Mouse (Mus musculus) CD4-positive, CD25-positive, alpha-beta regulatory T cell, adult 4 months (primary cell): ENCODE results near the gene Sppl3. TPM values are rescaled to one million over a fixed set of nuclear protein-coding genes. Genes with fewer than 3 reads are reported as not detected.
A peak's percentile ranks its signal among the peaks of the same experiment; 100 is the strongest.

Experiments
- ATAC-seq: one replicate; pipeline ENCODE4 v1.8.0; 2017
- polyA plus RNA-seq, 2 experiments: library from polyadenylated mRNA; unstranded; fragments of 100-300 nt; shearing (Covaris generic); gene quantifications; one replicate each; pipeline ENCODE4 v1.2.1; 2017

Gene Sppl3
- polyA plus RNA-seq, 2 experiments from 2014 or later, result 10.2 to 14.2 TPM

GRCm38 (mm10) chr5:115000503-115000902 is 10.4 kb upstream of the Sppl3 start:
- no peak for ATAC-seq

DNA sequence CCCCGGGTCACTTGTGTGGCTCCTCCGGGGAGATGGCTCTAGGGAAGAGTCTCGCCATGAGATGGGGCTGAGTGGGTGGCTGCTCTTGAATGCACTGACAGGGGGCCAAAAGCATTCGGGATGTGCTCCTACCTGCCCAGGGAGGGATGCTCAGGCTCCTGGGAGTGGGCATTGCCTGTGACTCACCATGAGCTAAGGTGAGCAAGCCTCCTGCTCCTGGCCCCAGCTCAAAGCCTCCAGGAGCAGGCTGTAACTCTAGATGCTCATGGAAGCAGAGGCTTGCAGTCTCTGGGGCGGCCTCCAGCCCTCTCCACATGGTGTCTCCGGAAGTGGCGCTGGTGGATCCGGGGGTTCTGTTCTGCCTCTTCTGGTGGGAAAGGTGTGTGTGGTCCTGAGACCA is 9.5 kb upstream of the Sppl3 start:
- ATAC-seq, result no peak

DNA sequence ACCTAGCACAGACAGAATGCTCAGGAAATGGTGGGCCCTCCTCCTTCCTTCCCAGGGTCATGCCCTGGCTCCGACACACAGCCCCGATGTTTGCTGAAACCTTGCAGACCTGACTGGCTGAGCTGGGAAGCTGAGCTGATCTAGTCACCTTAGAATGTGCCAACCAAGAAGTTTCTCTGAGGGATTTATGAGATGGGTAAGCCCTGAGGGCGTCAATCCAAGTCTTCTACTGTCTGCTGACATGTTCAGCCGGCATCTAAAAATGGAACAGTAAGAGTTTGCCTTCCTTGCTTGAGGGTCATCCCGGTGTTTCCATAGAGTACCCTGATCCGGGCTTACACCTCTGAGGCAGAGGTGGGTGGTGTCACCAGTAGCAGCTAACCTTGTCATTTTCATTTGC is 8.2 kb upstream of the Sppl3 start:
- ATAC-seq, result no peak

DNA sequence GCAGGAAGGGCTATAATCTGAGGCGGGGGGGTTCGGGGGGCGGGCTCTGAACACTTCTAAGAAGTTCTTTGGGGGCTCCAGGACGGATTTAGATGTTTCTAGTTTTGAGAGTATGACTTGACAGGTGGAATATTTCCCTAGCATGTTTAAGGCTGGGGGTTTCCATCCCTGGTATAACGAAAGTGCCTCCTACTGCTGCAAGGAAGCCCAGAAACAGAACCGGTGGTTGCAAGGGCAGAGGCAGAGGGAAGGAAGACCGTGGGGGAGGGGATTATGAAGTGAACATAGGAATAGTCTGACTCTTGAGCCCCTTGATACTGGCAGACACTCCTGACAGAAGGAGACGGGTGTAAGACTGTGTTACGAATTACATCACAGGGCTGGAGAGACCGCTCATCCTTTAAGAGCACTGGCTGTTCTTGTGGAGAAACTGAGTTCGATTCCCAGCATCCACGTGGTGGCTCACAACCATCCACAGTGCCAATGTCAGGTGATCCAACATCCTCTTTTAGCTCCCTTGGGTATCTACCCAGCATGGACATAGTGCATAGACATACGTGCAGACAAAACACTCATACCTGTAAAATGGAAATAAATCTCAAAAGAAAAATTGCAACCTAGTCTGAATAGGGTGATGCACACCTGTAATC is 7.6 kb upstream of the Sppl3 start:
- no peak for ATAC-seq

DNA sequence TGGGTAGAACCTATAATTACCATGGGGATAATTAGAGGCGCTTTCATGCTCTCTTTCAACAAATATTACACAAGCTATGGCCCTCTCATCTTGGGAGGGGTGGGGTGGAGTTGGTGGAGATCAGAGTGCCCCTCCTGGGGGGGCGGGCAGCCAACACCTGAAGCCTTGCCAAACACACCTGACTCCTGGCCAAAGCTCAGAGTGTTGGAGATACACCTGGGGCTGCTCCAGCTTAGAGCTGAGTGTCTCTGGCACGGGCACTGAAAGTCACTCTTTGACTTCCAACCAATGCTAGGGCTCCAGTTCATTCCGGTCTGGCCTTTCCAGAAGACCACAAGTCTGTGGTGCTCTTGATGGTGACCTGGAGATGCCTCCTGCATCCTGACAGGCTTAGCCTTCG is 3.2 kb upstream of the Sppl3 start:
- ATAC-seq, result no peak

DNA sequence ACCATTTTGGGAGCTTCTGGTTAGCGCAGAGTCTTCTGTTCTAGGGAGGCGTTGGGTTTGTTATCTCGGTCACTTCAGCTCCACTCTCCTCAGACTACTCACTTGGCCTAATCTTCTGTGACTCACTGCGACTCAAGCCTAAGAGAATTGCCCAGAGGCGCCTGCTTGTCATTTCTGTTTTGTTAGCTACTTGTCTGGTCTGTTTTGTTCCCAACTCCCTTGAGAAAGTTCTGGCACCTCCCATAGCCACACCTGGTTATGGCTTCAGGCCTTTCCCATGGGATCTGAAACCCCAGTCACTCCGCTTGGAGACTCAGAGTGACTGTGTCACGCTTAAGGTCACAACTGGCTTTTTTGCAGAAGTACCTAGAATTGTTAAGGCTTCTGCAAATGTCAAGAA is 2.6 kb upstream of the Sppl3 start:
- ATAC-seq, result no peak

DNA sequence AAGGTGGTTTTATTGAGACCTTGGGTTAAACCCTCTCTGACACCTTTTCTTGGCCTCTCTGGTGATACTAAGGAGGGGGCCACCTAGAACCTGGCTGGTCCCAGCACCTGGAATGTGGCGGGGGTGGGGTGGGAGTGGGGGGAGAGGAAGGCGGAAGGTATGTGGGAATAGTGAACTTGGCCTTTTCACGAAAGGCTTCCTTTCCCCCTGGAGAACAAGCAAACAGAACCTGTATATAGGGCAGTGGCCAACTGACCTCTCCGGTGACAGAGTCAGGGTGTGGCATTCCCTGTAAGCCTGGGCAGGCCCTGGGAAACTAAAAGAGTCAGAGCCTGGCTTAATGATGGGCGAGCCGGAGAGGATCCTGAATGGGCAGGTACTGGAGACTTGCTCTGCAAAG is 1.8 kb upstream of the Sppl3 start:
- ATAC-seq, result no peak

- no peak for ATAC-seq
These were observed 976 bp upstream of the Sppl3 start for GRCm38 (mm10) chr5:115009961-115010360.

DNA sequence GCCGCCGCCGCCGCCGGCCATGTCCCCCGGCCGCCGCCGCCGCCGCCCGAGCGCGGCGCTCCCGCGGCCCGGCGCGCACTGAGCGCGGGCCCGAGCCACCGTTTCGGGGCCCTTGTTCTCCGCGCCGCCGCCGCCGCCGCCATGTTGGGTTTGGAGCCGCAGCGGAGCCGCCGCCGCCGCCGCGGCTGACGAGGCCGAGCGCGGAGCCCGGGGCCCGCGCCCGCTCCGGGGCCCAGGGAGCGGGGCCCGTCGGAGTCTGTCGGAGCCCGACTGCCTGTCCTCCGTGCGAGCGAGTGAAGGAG is 231 bp downstream of the Sppl3 start:
- ATAC-seq, result peak; percentile 55

DNA sequence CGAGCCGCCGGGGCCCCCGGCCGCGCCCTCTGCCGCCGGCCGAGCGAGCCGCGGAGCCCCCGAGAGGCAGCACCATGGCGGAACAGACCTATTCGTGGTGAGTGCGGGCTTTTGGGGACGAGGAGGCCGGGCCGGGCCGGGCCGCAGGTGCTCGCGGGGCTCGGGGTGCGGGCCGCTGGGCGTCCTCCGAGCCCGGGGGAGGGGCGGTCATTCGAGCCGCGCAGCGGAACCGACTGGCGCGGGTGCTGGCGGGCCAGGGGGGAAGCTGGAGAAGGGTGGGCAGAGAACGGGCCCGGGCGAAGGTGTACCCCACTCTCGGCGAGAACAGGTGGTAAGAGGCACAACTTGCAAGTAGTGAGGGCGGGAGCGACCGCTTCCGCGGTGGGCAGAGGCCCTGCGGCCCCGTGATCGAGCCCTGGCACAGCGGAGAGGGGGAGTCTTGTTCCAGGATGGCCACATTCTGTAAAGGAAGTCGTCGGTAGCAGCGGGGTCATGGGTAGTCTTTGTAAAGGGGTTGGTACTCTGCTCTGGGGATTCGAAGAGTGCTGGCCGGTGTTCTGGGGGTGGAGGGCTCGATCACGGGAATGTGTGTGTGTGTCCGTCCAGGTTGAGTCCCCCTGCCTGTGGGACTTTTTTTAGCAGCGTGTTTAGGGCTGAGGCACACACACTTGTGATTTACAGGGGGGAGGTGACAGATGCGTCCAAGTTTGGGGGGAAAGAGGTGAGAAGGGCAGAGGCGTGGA is 753 bp downstream of the Sppl3 start:
- peak; percentile 38 for ATAC-seq

- ATAC-seq, result no peak
These were observed 2.5 kb downstream of the Sppl3 start for GRCm38 (mm10) chr5:115013436-115013835.

GRCm38 (mm10) chr5:115014570-115014969 is 3.6 kb downstream of the Sppl3 start:
- no peak for ATAC-seq

GRCm38 (mm10) chr5:115015121-115015520 is 4.2 kb downstream of the Sppl3 start:
- ATAC-seq, result no peak

GRCm38 (mm10) chr5:115018270-115018669 is 7.3 kb downstream of the Sppl3 start:
- ATAC-seq, result no peak

DNA sequence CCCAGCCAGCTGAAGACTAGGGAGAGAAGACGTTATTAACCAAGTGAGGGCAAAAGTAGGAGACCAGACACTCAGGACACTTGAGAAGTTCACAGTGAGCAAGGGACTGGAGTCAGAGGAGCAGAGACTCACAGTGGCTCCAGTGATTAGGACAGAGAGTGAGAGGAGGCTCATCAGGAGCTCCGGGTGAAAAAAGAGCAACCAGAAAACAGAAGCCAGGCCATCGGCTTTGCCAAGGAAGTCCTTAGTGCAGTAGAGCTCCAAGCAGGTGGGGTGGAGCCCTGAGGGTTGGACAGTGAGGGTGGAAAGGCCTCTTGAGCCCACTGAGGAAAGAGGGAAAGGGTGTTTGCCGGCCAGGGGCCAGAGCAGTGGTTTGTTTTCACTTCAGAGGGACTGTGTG is 7.9 kb downstream of the Sppl3 start:
- no peak for ATAC-seq

GRCm38 (mm10) chr5:115022021-115022420 is 11.1 kb downstream of the Sppl3 start:
- ATAC-seq, result no peak

DNA sequence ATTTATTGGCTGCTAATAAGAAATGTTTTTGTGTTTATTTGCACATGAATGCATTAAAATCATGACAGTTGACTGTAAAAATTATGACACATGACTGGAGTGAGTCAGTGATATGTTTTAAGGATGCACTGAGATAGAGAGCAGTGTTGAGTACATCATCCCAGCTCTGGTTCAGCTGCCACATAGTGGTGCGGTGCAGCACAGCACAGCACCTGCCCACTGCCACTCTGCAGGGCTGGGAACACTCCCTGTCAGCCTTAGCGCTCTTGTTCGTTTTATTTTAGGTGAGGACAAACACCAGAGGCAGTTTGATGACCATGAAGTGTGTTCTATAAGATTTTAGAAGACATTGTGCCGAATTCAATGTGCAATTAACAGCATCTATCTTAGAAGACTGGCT is 15.2 kb downstream of the Sppl3 start:
- no peak for ATAC-seq

DNA sequence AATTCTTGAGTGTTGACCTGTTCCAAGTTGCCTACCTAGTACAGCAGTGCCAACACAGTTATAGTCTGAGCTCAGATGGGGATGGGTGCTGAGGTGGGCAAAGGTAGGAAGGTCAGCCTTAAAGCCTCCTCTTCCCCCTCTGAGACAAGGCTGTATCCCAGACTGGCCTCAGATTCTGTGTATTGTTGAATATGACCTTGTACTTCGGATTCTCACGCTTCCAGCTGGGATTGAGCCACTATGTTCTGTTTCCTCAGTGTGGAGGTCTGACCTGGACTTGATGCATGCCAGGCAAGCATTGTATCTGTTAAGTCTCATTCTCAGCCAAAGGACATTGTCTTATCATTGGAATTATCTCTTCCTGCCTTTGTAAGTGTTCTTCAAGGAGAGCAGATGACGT is 16.2 kb downstream of the Sppl3 start:
- ATAC-seq, result no peak

DNA sequence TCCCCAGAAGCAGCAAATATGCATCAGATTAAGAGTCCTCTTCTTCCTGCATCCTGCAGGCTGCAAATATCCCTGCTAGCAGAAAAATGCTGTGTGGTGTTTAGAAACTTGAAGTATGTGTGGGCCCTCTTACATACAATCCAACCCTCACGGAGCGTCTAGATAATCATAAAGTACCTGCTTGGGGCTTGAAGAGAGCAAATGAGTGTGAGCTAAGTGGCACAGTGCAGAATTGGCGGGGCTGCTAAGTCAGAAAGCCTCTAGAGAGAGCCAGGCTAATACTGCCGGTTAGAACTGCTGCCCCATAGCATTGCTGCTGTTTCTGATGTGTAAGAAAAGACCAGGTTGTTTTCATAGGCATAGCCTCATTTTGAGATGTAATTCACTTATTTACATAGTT is 18.0 kb downstream of the Sppl3 start:
- ATAC-seq, result no peak

GRCm38 (mm10) chr5:115029509-115029908 is 18.6 kb downstream of the Sppl3 start:
- ATAC-seq, result no peak

DNA sequence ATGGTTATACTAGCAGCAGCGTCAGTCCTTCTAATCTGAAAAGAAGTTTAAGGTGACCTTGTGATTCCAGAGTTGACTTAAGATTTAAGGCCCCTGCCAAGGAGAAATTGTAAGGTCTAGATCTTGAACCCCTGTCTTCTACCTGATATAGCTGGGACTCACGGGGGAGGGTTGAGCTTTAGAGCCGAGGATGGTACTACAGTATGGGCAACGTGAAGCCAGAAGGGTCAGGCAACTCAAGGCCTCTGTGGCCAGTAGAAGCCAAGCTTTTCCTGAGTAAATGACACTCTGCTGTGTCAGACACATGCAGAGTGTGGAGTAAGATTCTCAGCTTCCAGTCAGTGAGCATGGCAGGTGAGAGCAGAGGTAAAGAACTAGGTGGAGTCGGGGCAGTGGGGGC is 20.6 kb downstream of the Sppl3 start:
- no peak for ATAC-seq

DNA sequence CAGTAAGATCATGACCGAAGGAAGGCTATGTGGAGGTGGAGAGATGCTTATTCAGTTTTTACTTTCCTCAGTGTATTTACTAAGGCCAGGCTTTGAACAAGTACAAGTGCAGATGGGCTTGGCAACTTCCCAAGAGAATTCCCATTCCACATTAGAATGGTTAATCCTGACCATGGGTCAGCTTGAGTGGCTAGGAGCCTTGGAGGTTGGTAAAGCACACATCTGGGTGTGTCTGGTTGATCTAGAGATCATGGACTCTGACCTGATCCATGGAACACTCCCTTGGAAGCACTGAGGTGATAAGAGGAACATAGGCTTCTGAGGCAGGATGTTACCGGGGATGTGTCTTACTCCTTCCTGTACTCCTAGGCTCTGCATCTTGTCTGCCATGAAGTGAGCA is 21.7 kb downstream of the Sppl3 start:
- no peak for ATAC-seq

GRCm38 (mm10) chr5:115035217-115035616 is 24.3 kb downstream of the Sppl3 start:
- no peak for ATAC-seq

GRCm38 (mm10) chr5:115037099-115037498 is 26.2 kb downstream of the Sppl3 start:
- ATAC-seq, result no peak

- ATAC-seq, result no peak
These were observed 29.8 kb downstream of the Sppl3 start for GRCm38 (mm10) chr5:115040756-115041155.
